Mouse (Mus musculus) cerebellum, postnatal 36 days (tissue): ENCODE measurements around the gene Zmiz1.

Experiments used
- DNase-seq, 2 experiments: peaks; one replicate each; pipeline ENCODE4 v3.0.0; 2021 to 2022; ENCODE audit warnings: mixed read lengths in 2 of 2

The Zmiz1 gene

GRCm38 (mm10) chr14:25515924-25516323 is 56.9 kb downstream of the Zmiz1 start:
- no peak for DNase-seq

- peak; percentile 56 for DNase-seq
Observed at GRCm38 (mm10) chr14:25516640-25517591, 57.9 kb downstream of the Zmiz1 start.

GRCm38 (mm10) chr14:25518645-25519044 is 59.7 kb downstream of the Zmiz1 start:
- no peak for DNase-seq

GRCm38 (mm10) chr14:25519656-25520055 is 60.7 kb downstream of the Zmiz1 start:
- peak; percentile 91 for DNase-seq

GRCm38 (mm10) chr14:25520589-25520988 is 61.6 kb downstream of the Zmiz1 start:
- DNase-seq: peak; percentile 44 to 64

- no peak for DNase-seq
Observed at GRCm38 (mm10) chr14:25520991-25521390, 62.0 kb downstream of the Zmiz1 start.

GRCm38 (mm10) chr14:25521500-25521899 is 62.5 kb downstream of the Zmiz1 start:
- no peak for DNase-seq

GRCm38 (mm10) chr14:25522415-25522814 is 63.4 kb downstream of the Zmiz1 start:
- DNase-seq: no peak

- DNase-seq: no peak
Observed at GRCm38 (mm10) chr14:25523230-25524110, 64.5 kb downstream of the Zmiz1 start.

GRCm38 (mm10) chr14:25524111-25524495 is 65.1 kb downstream of the Zmiz1 start:
- DNase-seq: no peak

GRCm38 (mm10) chr14:25524884-25525283 is 65.9 kb downstream of the Zmiz1 start:
- DNase-seq: no peak

GRCm38 (mm10) chr14:25525729-25526128 is 66.7 kb downstream of the Zmiz1 start:
- no peak for DNase-seq

GRCm38 (mm10) chr14:25526872-25527271 is 67.9 kb downstream of the Zmiz1 start:
- DNase-seq: no peak

- DNase-seq: peak; percentile 57 to 71
Observed at GRCm38 (mm10) chr14:25527321-25527720, 68.3 kb downstream of the Zmiz1 start.

GRCm38 (mm10) chr14:25530342-25530741 is 71.4 kb downstream of the Zmiz1 start:
- no peak for DNase-seq

- no peak for DNase-seq
Observed at GRCm38 (mm10) chr14:25530815-25531214, 71.8 kb downstream of the Zmiz1 start.

GRCm38 (mm10) chr14:25533010-25533409 is 74.0 kb downstream of the Zmiz1 start:
- no peak for DNase-seq

GRCm38 (mm10) chr14:25533631-25534395 is 74.8 kb downstream of the Zmiz1 start:
- no peak for DNase-seq

GRCm38 (mm10) chr14:25534396-25534769 is 75.4 kb downstream of the Zmiz1 start:
- DNase-seq: no peak

- no peak for DNase-seq
Observed at GRCm38 (mm10) chr14:25534918-25535582, 76.1 kb downstream of the Zmiz1 start.

GRCm38 (mm10) chr14:25535583-25535943 is 76.6 kb downstream of the Zmiz1 start:
- DNase-seq: peak; percentile 61 to 64

- no peak for DNase-seq
Observed at GRCm38 (mm10) chr14:25536476-25536875, 77.5 kb downstream of the Zmiz1 start.
